Mouse (Mus musculus): Measurements from ENCODE around the gene Pibf1. TPM values are rescaled to one million over a fixed set of nuclear protein-coding genes. Genes with fewer than 3 reads are reported as not detected.

Gene Pibf1
- total and polyA plus RNA-seq, 3 experiments: 1.4 to 8.9 (median 8.5) TPM

- no peak for DNase-seq
Measured at GRCm38 (mm10) chr14:99266749-99267148, 167.5 kb downstream of the Pibf1 start.

DNA sequence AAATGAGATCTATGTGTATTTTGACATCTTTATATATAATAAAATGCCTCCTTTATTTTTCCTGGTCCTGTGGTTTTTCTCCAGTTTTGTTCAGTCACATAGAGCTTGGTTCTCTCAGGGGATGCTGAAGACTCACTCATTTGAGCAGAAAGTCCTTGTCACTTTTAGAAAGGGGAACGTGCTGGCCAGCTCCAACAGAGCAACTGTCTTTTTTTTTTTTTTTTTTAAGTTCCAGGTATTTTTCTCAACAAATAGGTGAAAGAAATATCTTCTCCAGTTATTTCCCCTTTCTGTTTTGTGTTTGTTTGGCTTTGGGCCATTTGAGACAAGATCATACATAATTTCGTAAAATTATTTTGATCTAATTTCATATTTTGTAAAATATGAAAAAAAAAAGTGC, 174.8 kb downstream of the Pibf1 start:
- DNase-seq: no peak

GRCm38 (mm10) chr14:99275827-99276226, 176.6 kb downstream of the Pibf1 start:
- DNase-seq: no peak

- no peak for DNase-seq
Measured at GRCm38 (mm10) chr14:99278312-99278711, 179.1 kb downstream of the Pibf1 start.

GRCm38 (mm10) chr14:99278763-99279486, 179.7 kb downstream of the Pibf1 start:
- no peak for DNase-seq

DNA sequence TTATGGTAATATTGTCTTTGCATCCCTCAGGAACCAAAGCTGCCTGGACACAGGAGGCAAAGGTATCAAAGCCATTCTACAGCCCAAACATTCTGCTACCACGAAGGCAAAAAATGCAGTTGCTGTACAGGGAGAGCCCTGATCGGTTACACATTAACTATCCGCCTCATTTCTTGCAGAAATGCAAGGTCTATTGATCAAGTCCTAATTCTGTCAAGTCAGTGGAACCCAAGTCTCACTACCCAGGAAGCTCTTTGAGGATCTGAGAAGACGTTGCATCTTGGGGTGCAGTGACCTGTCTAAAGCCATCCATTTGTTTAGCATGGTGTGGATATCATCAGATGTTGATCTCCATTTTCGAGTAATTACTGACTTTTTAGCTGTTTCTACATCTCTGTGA, 181.2 kb downstream of the Pibf1 start:
- DNase-seq: no peak

- DNase-seq: no peak
Measured at GRCm38 (mm10) chr14:99280825-99281433, 181.7 kb downstream of the Pibf1 start.

DNA sequence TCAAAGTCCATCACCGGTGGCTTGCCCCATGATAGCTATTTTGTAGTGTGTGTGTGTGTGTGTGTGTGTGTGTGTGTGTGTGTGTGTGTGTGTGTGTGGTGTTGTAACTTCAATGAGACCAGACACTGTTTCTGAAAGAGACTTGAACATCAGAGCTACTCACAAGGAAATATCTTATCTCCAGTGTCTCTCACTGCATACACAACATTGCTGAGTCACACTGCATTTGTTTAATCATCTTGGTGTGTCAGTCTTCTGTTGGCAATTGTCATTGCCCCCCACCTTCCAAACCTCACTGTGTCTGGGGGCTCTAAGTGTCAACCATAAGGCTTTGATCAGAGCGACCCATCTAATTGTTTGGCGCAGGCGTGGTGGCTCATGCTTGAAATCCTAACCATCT, 186.3 kb downstream of the Pibf1 start:
- DNase-seq: no peak

DNA sequence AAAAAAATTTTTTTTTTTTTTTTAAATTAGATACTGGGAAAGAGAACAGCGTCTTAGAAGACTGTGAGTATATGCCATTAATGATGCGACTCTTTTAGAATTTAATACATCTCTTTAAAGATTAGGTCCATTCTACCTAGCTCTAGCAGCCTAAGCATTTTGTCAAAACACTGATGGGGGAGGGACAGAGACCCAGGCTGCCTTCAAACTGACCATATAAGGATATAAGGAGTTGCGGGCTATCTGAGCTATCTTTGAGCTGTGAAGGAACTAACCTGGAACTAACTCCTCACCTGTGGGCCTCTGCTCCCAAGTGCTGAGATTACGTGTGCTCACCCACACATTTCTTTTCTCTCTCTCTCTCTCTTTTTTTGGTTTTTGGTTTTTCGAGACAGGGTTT, 193.0 kb downstream of the Pibf1 start:
- no peak for DNase-seq

GRCm38 (mm10) chr14:99294424-99294823, 195.2 kb downstream of the Pibf1 start:
- no peak for DNase-seq

GRCm38 (mm10) chr14:99295606-99296341, 196.6 kb downstream of the Pibf1 start:
- peak; percentile 22 for DNase-seq

GRCm38 (mm10) chr14:99298385-99299021, 199.3 kb downstream of the Pibf1 start, which contains the start of gene Klf5:
TSS of gene Klf5 (plus strand) at chr14:99298691.
- peak; percentile 97 for DNase-seq

DNA sequence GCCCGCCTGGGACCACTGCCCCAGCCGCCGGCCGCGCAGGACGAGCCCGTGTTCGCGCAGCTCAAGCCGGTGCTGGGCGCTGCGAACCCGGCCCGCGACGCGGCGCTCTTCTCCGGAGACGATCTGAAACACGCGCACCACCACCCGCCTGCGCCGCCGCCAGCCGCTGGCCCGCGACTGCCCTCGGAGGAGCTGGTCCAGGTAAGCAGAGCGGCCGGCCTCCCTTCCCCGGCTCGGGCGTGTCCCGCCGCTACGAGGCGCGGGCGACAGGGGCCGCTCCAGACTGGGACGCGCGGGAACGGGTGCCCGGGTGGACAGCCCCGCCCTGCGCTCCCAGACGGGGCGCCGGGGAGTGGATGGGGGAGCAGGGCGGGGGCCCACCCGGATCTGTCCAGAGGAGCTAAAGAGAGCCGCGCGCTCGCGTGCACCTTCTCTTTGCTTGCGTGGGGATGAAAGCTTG, 199.8 kb downstream of the Pibf1 start:
- DNase-seq: peak; percentile 78

DNA sequence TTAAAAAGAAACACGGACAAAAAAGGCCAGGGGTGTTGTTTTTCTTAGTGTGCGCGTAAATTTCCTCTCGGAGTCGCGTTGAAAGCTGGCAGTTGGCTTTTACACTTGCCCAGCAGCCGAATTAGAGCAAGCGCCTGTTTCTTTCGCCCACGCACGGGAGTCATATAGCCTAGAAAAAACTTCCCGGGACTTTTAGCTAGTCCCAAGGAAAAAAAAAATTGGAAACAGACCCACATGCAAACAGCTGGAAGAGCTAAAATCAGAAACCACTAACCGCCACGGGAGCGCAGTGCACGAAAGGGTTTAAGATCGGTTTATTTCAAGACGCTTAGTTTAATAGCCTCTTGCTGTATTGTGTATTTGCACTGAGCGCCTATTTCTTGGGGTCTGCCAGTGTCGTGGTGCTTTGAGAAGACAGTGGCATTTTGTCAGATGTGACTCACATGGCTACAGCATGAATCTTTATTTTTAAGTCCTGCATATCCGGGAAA, 200.5 kb downstream of the Pibf1 start:
- peak; percentile 21 for DNase-seq

- no peak for DNase-seq
Measured at GRCm38 (mm10) chr14:99301472-99301871, 202.2 kb downstream of the Pibf1 start.

Other genes starting within 250 kb of the Pibf1 start
- gene Rpl36a-ps1, start 105.1 kb upstream of the Pibf1 start, total RNA-seq (2021): 1 to 10 TPM; 4.8 to 6.2 TPM
- gene Rpl36a-ps1, start 105.1 kb upstream of the Pibf1 start, polyA plus RNA-seq (2012; rRNA removed): not detected in 2 replicates
- 10 to 100 TPM; 23.5 to 30.3 TPM for gene Mzt1, start 53.3 kb upstream of the Pibf1 start, total RNA-seq (2021)
- 3.4 and 5.1 TPM in 2 replicates for gene Mzt1, start 53.3 kb upstream of the Pibf1 start, polyA plus RNA-seq (2012; rRNA removed)
- gene Bora, start 53.2 kb upstream of the Pibf1 start, total RNA-seq (2021): 1 to 10 TPM; 1.8 to 2.4 TPM
- gene Bora, start 53.2 kb upstream of the Pibf1 start, polyA plus RNA-seq (2012; rRNA removed): 0.70 and 0.75 TPM in 2 replicates
- gene Dis3, start 346 bp downstream of the Pibf1 start, total RNA-seq (2021): 10 to 100 TPM; 23.4 to 26.3 TPM
- 4.1 and 5.4 TPM in 2 replicates for gene Dis3, start 346 bp downstream of the Pibf1 start, polyA plus RNA-seq (2012; rRNA removed)
- 1 to 10 TPM; 6.0 to 9.4 TPM for gene Klf5, start 199.3 kb downstream of the Pibf1 start, total RNA-seq (2021)
- 8.5 and 10.0 TPM in 2 replicates for gene Klf5, start 199.3 kb downstream of the Pibf1 start, polyA plus RNA-seq (2012; rRNA removed)

All from adrenal gland, adult 2 months (tissue).